Mouse (Mus musculus) spleen, adult 12 weeks (tissue): ENCODE results near the gene Il12a.

Experiments used
- DNase-seq: peaks from one replicate; pipeline ENCODE4 v3.0.0; 2022; ENCODE audit warnings: low spot score

The Il12a gene

DNA sequence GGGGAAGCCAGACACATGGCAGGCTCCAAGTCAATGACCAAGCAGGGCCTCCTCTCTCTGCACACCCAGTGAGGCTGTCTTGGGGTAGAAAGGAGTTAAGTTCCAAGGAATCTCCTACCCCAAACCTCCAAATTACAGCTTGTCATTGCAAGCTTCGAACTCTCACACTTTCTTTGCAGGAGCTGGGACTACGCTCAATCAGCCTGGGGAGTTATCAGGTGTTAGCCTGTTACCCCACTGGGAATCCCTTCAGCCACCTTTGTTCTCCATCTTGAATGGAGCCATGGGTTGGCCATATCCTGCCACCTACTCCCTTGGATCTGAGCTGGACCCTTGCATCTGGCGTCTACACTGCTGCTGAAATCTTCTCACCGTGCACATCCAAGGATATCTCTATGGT, at the start of gene Il12a:
Gene Il12a (plus strand): TSS at position 301 of the 400 bp plus-strand sequence.
- DNase-seq, result no peak

DNA sequence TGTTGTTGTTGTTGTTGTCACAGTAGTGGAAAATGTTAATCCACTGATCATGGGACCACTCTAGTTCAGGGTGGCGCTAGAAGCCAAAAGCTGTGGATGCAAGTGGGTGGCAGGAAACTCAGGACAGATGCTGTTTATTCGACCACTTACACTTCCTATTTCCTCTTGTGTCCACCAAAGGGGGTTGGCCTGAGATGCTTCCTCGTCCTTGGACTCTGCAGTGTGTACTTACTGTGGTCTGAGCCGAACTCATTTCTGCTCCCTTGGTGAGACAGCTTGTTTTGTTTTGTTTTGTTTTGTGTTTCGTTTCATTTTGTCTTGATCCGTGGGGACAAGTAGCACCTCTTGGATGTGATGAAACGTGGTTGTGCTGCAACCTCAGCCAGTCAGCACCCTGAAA, 47.5 kb upstream of the Il12a start:
- no peak for DNase-seq

DNA sequence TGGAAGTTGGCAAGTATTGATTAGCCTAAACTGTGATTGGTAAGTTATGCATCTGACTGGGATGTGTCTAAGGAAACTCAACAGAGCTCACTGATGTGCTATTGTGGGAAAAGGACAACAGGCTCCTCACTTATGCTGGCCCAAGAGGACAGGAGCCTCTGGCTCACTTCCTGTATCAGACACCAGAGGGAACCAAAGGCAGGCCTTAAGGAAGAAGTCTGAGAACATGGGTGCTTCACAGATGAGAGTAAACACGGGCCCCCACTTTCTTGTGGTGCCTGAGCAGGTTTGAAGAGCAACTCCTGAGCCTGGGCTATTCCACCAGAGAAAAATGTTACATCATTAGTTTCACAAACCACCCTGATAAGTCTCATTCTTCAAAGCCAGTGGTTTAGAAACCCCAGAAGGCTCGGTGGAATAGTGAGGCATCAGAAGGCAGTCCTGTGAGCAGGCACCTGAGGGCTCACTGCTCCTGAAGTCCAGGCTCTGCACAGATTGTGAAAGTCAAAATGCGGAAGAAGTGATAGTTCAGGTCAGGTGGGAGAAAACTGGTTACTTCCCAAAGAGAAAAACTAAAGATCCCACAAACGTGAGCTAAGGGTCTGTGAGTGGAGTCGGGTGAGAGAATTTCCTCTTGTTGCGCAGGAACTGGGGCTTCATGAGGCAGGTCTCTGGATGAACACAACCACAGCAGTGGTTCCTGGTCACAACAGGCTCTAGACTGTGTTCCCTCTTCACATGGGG, 43.9 kb upstream of the Il12a start:
- no peak for DNase-seq

DNA sequence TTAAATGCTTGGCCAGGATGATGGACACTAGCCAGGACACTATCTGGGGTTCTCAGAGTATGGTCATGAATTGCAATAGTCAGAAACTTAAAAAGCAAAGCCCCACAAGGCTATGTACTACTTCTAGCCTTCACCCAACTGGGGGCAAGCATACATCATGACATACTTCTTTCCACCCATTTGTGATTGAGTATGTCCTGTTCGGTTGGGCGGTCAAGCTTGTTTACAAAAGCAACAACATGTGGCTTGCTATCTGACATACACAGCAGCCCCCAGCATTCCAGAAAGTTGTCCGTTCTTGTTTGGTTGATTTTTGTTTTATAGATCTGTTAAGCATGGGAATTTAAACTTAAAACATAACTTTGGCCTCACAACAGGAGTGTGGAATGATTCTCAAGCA, 43.2 kb upstream of the Il12a start:
- DNase-seq, result no peak

DNA sequence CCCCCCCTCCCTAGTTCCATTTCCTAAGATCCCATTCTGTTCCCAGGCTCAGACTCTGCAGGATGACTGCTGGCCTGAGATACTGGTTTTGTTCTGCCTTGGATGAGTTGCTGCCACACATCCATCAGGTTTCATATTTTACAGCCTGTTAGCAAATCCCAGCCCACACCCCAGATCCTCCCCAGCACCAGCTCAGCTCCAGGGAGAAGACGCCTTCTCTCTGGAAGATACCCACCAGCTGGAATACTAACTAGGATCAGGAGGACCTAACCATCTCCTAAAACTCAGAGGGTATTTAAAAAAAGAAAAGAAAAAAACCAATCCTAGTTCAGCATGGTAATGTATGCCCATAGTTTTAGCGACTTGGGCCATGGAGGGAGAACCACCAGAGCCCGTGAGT, 40.2 kb upstream of the Il12a start:
- no peak for DNase-seq

DNA sequence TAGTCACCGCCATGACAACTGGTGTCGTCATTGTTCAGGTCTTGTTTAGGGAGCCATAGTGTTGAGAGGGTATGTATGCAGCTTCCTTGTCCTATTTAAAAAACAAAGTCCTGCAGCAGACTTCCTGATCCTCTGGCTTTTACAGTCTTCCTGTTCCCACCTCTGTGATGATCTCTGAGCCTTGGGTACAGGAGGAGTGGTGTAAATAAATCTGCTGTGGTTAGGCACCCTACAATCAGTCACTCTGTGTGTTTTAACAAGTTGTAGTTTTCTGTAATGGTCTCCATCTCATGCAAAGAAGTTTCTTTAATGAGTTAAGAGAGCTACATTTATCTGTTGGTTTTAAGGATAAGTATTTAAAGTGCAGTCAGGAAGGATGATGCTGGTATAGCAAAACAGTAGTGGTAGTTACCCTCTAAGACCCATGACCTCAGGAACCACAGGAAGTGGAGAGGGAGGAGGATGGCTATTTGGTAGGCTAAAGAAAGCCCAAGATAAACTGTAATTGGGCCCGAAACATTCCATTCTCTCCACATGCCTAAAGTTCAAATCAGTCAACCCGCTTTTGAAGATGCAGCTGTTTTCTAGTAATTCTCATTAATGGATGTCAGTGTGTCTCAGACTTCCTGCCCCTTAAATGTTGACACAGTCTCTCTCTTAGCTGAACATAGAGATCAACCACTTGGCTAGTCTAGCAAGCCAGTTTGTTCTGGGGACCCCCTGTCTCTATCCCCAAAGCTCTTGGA, 33.7 kb upstream of the Il12a start:
- no peak for DNase-seq

DNA sequence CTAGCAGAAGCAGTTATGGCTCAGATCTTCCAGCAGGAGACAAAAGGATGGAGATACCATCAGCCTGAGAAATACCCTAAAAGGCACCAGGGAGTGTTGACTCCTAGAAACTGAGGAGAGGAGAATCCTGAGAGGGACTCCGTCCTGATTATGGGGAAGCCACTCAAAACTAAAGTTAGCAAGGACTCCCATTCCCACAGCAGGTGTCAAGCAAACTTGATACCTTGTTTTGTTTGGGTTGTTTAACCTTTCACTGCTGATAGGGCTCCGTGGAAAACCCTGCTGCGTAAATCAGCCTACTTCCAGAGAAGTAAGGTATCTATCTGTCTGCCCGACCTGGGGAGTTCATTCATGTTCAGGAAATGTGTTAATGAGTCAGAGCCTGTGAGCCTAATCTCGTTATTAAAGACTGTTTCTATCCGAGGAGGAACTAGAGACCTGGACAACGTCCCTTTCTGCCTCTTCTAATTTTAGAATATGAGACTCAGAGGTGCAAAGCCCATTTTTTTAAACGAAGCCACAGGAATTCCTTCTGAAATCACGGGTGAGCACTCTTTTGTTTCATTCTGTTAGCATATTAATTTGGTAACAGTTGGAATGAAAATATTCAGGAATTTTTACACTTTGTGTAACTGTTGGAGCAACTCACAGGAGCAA, 32.7 kb upstream of the Il12a start:
- DNase-seq, result no peak

DNA sequence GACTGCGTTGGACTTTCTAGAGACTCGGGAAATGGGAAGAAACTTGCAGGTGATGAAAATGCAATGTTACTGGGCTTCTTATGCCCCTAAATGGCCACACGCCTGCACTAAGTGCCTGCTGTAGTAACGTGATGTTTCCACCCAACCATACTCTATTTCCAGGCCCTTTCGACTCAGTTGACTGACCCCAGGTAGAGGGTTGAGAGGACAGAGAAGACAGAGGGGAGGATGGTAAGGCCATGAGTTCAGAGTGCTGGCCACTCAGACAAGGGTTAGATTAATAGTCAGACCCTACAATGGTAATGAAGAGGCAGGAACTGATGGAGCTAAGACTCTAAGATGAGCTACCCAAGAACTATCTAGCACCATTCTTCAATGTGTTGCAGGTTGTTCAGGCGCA, 30.4 kb upstream of the Il12a start:
- no peak for DNase-seq

DNA sequence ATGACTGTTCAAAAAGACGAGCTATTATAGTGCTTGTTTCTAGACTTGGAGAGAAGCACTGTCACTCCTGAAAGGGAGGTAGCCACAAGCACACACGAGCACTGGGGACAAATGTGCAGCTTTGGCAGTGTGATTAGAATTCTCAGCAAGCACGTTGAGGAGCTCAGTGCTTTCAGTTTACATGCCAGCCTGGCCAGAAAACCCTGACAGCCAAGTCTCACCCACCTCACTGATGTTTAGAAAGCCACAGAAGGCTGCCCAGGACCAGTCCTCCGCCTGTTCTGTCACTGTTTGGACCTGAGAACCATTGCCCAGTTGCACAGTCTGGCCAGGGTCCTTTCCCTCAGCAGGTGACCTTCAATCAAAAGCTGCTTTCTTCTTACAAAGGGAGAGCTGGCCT, 29.9 kb upstream of the Il12a start:
- no peak for DNase-seq

DNA sequence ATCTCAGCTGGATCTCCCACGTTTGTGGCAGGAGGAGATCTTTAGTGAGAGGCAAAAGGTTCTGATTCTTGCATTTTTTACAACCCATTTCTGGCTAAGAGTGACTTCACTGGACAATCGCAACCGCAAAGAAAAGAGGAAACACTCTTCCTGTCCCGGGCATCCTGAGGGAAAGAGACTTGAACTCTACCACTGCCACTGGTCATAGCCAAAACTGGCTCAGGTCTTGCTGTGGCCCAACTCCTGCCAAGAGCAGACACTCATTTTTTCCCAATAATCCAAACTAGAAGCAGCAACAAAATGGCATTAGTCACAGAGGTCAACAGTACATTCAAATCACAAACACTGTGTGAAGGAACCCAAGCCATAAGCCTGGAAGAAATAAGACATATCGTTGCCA, 28.1 kb upstream of the Il12a start:
- DNase-seq, result no peak

DNA sequence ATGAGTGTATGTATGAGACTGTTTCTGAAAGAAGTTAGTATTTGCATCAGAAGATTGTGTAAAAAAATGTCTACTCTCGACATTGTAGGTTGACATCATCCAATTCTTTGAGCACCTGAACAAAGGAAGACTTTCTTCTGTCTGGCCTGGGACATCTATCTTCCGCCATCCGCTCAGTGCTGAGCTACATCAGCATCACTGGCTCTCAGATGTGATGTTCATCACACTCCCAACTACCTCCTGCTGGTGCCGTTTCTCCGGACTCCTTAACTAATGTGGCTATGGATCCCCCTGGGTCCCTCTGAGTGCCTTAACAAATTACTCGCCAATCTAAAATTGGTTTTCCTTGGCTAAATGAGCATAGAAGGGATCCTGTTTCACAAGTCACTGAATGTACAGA, 26.1 kb upstream of the Il12a start:
- DNase-seq, result no peak

DNA sequence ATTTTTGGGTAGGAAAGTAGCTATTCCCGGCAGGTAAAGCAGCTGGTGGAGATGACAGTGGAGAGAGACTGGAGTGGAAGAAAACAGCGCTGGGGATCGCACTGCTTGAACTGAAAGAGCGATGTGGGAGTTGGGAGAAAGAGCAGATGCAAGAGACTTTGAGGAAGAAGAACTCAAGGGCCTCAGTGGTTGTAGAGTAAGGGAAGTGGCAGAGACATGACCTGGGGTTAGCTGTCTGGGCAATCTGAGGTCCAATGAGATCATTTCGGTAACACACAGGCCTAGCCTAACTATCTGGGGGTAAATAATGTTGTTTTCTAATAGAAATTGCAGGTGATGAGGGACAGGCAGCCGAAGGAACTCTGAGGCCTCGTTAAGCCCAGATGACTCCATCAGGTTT, 24.1 kb upstream of the Il12a start:
- DNase-seq, result no peak

DNA sequence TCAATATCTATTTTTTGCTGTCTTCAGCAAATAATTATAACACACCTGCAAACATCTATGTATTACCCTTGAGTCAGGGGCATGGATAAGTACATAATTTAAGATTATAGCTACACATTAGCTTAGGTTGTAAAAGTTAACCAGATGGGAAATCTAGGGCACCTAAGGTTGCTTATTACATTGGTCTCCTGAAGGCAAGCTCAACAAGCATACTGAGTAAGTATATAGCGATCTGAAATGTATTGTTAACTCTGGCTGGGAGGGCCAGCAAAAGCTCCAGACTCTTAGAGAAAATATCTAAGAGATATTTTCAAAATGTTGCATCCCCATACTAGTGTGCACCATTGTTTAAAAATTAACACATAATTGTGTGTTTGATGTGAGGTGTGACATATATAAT, 22.6 kb upstream of the Il12a start:
- DNase-seq, result no peak

DNA sequence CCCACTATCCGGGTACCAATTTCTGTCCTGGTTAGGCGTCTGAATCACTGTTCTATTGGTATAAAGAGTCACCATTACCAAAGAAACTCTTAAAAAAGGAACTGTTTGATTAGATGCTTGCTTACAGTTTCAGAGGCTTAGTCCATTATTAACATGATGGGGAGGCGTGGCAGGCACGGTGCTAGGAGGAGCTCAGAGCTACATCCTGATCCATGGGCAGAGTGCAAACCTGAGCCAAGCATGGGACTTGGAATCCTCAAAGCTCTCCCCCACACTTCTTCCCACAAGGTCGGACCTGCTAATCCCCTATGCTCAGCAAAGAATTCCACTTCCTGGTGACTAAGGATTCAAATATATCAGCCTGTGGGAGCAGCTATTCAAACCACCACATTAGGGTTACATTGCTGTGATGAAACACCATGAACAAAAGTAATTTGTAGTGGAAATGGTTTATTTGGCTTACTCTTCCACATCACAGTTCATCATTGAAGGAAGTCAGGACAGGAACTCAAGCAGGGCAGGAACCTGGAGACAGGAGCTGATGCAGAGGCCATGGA, 20.9 kb upstream of the Il12a start:
- no peak for DNase-seq

DNA sequence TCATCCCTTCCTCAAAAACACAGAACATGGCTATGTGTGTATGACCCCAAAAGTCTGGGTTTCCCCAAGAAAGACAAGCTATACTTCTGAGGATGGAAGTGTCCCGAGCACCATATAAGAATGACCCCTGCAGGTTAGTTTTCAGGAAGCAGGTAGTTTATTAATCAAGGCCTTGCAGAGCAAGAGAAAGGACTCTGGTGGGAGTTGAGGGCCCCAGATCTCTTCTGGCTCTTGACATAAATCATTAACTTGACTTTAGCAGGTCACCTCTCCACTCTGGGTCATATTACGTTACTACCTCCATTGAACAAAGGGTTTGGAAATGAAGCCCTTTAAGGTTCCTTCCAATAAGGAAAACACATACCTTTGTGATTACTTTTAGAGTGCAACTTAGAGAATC, 15.7 kb upstream of the Il12a start:
- no peak for DNase-seq

DNA sequence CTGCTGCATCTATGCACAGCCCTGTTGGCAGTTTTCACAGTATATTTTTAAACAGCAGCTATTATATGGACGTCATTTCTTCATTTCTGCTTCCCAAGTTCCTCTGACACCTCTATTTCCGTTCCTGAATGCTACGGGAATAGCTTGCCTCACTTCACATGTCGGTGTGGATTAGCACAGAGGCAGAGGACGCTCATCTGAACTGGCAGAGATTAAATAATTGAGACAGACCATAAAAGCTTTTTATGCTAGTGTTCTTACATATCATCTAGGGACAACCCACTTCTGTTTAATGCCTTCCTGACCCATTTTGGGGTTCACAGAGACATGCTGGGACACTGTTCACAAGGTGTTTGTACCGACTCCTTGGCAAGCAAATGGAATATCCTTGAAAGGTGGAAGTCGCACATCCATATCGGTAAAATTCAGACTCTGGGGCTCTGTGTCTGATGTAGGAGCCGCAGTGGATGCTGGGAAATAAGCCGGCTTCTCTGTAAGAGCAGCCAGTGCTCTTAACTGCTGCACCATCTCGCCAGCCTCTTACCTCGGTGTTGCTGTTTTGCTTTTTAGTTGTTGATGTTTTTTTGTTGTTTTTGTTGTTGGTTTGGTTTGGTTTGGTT, 15.1 kb upstream of the Il12a start:
- no peak for DNase-seq

DNA sequence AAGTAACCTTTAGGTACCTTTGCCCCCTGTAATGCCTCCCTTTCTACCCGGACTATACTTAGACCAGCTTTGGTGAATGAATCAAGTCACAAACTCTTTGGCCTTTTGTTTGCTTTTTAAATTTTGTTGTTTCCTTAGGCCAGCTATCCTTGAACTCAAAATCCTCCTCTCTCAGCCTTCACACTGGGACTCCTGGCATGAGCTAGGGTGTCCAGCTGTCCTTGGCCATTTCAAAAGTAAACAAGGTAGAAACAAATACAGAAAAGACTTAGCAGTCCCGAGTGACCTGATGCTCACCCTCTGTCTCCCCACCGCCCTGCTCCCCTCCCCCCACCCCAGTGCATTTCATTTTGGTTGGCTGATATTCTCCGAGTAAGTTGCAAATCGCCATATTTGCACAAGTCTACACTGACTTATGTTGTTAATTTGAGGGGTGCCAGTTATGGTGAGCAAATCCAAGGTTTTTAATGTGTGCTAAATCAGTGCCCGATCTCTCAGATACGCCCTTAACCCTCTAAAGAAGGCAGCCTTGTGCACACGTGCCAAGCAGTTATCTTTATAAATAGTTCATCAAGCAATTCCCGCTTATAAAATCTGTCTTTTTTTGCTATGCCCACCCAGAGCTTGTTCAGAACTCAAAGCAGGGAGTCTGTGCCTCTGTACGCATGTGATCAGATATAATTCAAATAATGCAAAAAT, 14.3 kb upstream of the Il12a start:
- DNase-seq, result no peak

DNA sequence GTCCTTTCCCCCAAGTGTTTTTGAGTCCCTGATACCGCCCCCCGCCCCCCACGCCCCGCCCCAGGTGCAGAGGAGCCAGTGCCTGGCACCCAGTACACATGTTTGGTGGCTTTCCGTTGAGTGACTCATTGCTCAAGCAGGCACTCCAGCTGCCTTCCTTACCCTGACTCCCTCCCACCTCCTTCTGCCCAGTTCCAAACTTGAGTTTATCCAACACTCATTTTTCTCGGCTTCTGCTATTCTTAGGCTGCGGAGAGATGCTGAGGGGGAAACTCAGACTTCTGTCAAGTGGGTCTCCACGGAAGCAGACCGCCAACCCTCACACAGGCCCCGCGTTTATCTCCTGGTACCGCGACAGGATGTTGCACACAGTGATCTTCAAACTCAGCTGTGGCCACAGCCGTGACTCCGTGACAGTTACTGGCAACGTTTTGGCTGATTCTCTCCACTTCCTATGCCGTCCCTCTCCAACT, 13.6 kb upstream of the Il12a start:
- peak; percentile 19 for DNase-seq

DNA sequence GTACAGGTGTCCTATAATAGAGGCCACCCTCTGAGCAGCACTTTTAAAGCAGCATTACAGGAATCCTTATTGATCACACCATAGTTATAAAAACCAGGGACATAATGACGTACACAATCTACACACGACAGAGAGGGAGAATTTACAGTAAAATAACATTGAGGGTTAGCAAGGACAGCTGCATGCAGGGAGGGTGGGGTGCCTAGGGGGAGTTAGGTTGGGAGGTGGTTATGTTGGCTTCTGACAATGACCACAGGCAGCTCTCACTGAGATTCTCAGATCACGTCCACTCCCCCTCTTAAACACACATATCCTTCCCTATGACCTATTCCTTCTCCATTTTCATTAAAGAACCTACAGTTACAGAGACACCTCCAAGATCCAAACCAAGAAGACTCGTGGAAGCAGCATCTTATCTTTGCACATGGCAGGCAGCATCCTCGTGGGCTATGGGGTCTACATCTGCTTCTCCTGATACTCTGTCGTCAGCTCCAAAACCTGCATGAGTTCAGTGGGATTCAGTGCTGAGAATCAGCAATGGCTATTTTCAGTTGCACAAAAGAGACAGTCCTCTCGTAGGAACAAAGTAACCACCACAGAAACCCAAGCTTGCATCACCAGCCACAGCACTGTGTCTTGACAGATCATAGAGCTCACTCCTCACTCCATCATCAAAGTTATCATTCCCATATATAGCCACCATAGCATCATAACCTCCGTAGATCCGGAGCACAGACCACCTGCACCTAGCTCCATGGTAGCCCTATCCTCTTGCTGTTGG, 11.4 kb upstream of the Il12a start:
- no peak for DNase-seq

DNA sequence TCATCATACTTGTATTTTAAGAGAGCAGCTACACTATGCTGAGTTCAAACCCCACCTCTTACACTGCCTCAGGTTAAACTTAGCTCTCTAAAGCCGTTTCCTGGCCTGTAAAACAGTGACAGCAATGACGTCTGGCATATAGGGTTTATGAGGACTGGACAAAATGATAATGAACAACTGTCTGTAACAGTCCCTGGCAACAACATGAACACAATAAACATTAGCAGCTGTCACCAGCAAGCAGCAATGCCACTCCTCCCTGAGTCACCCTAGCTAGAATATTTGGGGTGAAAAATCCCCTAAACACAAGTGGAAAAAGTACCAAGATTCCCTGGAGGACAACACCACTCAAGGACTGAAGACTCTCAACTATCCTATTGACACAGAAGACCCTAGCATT, 6.9 kb upstream of the Il12a start:
- DNase-seq, result no peak

DNA sequence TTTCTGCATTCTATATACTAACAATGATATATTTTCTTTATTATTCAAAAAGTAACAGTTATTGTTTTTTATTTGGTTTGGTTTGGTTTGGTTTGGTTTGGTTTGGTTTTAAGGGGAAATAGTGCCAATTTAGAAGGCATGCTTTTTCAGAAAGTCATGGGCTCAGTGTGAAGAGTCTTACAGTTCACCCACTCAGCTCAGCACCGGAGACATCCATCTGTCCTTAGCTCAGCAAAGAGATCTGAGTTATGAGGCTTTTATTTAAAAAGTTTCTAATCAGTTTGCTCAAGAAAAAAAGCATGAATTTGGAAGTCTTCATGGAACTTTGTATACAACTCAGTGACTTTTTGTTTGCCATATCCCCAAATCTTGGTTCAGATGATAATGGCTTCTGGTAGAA, 6.2 kb upstream of the Il12a start:
- DNase-seq, result no peak
